Mouse (Mus musculus) embryonic facial prominence, embryonic 12.5 days (tissue): ENCODE measurements around the gene Ogg1. TPM values are rescaled to one million over a fixed set of nuclear protein-coding genes. Genes with fewer than 3 reads are reported as not detected.

ENCODE experiments used
- ATAC-seq: fragments of 200-750 bp; cut with Nextera tagmentation; 2 replicates; pipeline ENCODE4 v1.8.0; 2017; ENCODE audit not compliant: insufficient number of reproducible peaks, insufficient read depth, low FRiP score, low TSS enrichment
- H3K27ac ChIP-seq: fragments of 300-500 bp; sonication (generic); 2 replicates; pipeline ENCODE4 v1.5.1; 2016; ENCODE audit warnings: mild to moderate bottlenecking
- H3K27me3 ChIP-seq: fragments of 300-500 bp; sonication (generic); 2 replicates; pipeline ENCODE4 v1.6.1; 2016; ENCODE audit warnings: mild to moderate bottlenecking, moderate library complexity
- H3K36me3 ChIP-seq: fragments of 300-500 bp; sonication (generic); 2 replicates; pipeline ENCODE4 v1.6.1; 2016; ENCODE audit warnings: mild to moderate bottlenecking
- H3K4me1 ChIP-seq: fragments of 300-500 bp; sonication (generic); 2 replicates; pipeline ENCODE4 v1.6.1; 2016
- H3K4me2 ChIP-seq: fragments of 300-500 bp; sonication (generic); replicated peaks from 2 replicates; pipeline ENCODE4 v1.6.1; 2016; ENCODE audit warnings: mild to moderate bottlenecking, moderate library complexity
- H3K4me3 ChIP-seq: fragments of 300-500 bp; sonication (generic); 2 replicates; pipeline ENCODE4 v1.5.1; 2016; ENCODE audit warnings: mild to moderate bottlenecking
- H3K9ac ChIP-seq: fragments of 300-500 bp; sonication (generic); 2 replicates; pipeline ENCODE4 v1.6.1; 2016; ENCODE audit warnings: mild to moderate bottlenecking, moderate library complexity
- H3K9me3 ChIP-seq: fragments of 300-500 bp; sonication (generic); 2 replicates; pipeline ENCODE4 v1.6.1; 2016; ENCODE audit warnings: mild to moderate bottlenecking, moderate library complexity
- WGBS: fragments of 180-500 bp; shearing (Covaris S2); methylation state at CpG from one replicate; pipeline ENCODE4 v1.1.7; 2016; 5-methylcytosine and 5-hydroxymethylcytosine counted together
- polyA plus RNA-seq: library from polyadenylated mRNA; unstranded; fragments of >200 nt; fragmentation: Nextera tagmentation; extraction: Ambion mirVana; gene quantifications from 2 replicates; pipeline ENCODE4 v1.2.1, GENCODE M21; 2016

Ogg1 gene
- polyA plus RNA-seq, 1 experiment from 2014 or later, result 14.7 TPM

GRCm38 (mm10) chr6:113351653-113352052 lies 24.9 kb downstream of the Ogg1 start:
- 61% methylated on average over 10 of the region's 10 CpGs for WGBS
- Histone ChIP-seq H3K9ac (no peak overlapping the region), H3K27ac (no peak overlapping the region), H3K9me3 (no peaks in the 10 kb centered on the region), H3K4me3 (no peak overlapping the region), H3K4me1 (no peaks in the 10 kb centered on the region), H3K4me2 (no peak overlapping the region), H3K36me3 (no peaks in the 10 kb centered on the region), H3K27me3 (no peaks in the 10 kb centered on the region)
- ATAC-seq, result no peak

- Histone ChIP-seq H3K9ac (no peak overlapping the region), H3K4me1 (no peaks in the 10 kb centered on the region), H3K4me2 (no peak overlapping the region), H3K27ac (no peak overlapping the region), H3K27me3 (0 out of 2 replicates have a peak, but pooled peaks cover 3% of the 10 kb centered on the region), H3K4me3 (no peak overlapping the region), H3K36me3 (no peaks in the 10 kb centered on the region), H3K9me3 (no peaks in the 10 kb centered on the region)
- ATAC-seq, result no peak
- WGBS, result 68% methylated on average over 3 of the region's 3 CpGs
Observed at GRCm38 (mm10) chr6:113352820-113353219, 26.0 kb downstream of the Ogg1 start.

GRCm38 (mm10) chr6:113353696-113354095 lies 26.9 kb downstream of the Ogg1 start:
- WGBS, result 69% methylated on average over 3 of the region's 3 CpGs
- 0 out of 2 replicates have a peak, but pooled peaks cover 3% of the 10 kb centered on the region for H3K27me3 ChIP-seq
- no peaks in the 10 kb centered on the region for H3K36me3 ChIP-seq
- H3K4me1 ChIP-seq, result no peaks in the 10 kb centered on the region
- no peak for ATAC-seq
- no peak overlapping the region for H3K4me2 ChIP-seq
- no peak overlapping the region for H3K27ac ChIP-seq
- no peaks in the 10 kb centered on the region for H3K9me3 ChIP-seq
- H3K9ac ChIP-seq, result no peak overlapping the region
- no peak overlapping the region for H3K4me3 ChIP-seq

GRCm38 (mm10) chr6:113361476-113361875 lies 34.7 kb downstream of the Ogg1 start:
- Histone ChIP-seq H3K27me3 (0 out of 2 replicates have a peak, but pooled peaks cover 3% of the 10 kb centered on the region), H3K4me3 (no peak overlapping the region), H3K27ac (no peak overlapping the region), H3K36me3 (no peaks in the 10 kb centered on the region), H3K9ac (no peak overlapping the region), H3K9me3 (no peaks in the 10 kb centered on the region), H3K4me2 (no peak overlapping the region), H3K4me1 (no peaks in the 10 kb centered on the region)
- ATAC-seq, result no peak
- 67% methylated on average over 4 of the region's 4 CpGs for WGBS

- H3K36me3 ChIP-seq, result peaks cover 6% of the 10 kb centered on the region
- no peak for ATAC-seq
- WGBS, result 96% methylated on average over 1 of the region's 1 CpGs
- no peak overlapping the region for H3K4me2 ChIP-seq
- H3K4me3 ChIP-seq, result no peak overlapping the region
- no peaks in the 10 kb centered on the region for H3K4me1 ChIP-seq
- H3K27ac ChIP-seq, result no peak overlapping the region
- no peak overlapping the region for H3K9ac ChIP-seq
- H3K9me3 ChIP-seq, result no peaks in the 10 kb centered on the region
- 0 out of 2 replicates have a peak, but pooled peaks cover 2% of the 10 kb centered on the region for H3K27me3 ChIP-seq
Observed at GRCm38 (mm10) chr6:113362241-113362640, 35.5 kb downstream of the Ogg1 start.

- Histone ChIP-seq H3K36me3 (peaks cover 25% of the 10 kb centered on the region), H3K4me1 (no peaks in the 10 kb centered on the region), H3K27ac (no peak overlapping the region), H3K4me2 (no peak overlapping the region), H3K9me3 (no peaks in the 10 kb centered on the region), H3K9ac (no peak overlapping the region), H3K27me3 (no peaks in the 10 kb centered on the region), H3K4me3 (no peak overlapping the region)
- no peak for ATAC-seq
- 75% methylated on average over 8 of the region's 8 CpGs for WGBS
Observed at GRCm38 (mm10) chr6:113364518-113365135, 37.9 kb downstream of the Ogg1 start.

GRCm38 (mm10) chr6:113366639-113367038 lies 39.9 kb downstream of the Ogg1 start:
- Histone ChIP-seq H3K36me3 (peaks cover 45% of the 10 kb centered on the region), H3K27me3 (no peaks in the 10 kb centered on the region), H3K4me1 (no peaks in the 10 kb centered on the region), H3K9ac (no peak overlapping the region), H3K27ac (no peak overlapping the region), H3K9me3 (no peaks in the 10 kb centered on the region), H3K4me2 (no peak overlapping the region), H3K4me3 (no peak overlapping the region)
- WGBS, result 87% methylated on average over 6 of the region's 6 CpGs
- no peak for ATAC-seq

GRCm38 (mm10) chr6:113367574-113367973 lies 40.8 kb downstream of the Ogg1 start:
- no peak overlapping the region for H3K4me3 ChIP-seq
- H3K4me2 ChIP-seq, result no peak overlapping the region
- no peaks in the 10 kb centered on the region for H3K9me3 ChIP-seq
- no peaks in the 10 kb centered on the region for H3K4me1 ChIP-seq
- no peak overlapping the region for H3K9ac ChIP-seq
- H3K36me3 ChIP-seq, result peaks cover 53% of the 10 kb centered on the region
- no peak overlapping the region for H3K27ac ChIP-seq
- ATAC-seq, result no peak
- H3K27me3 ChIP-seq, result no peaks in the 10 kb centered on the region
- WGBS, result 93% methylated on average over 1 of the region's 1 CpGs

- no peaks in the 10 kb centered on the region for H3K9me3 ChIP-seq
- no peak overlapping the region for H3K9ac ChIP-seq
- no peak for ATAC-seq
- peaks cover 55% of the 10 kb centered on the region for H3K36me3 ChIP-seq
- H3K4me2 ChIP-seq, result no peak overlapping the region
- H3K27ac ChIP-seq, result no peak overlapping the region
- no peak overlapping the region for H3K4me3 ChIP-seq
- 74% methylated on average over 7 of the region's 7 CpGs for WGBS
- H3K4me1 ChIP-seq, result no peaks in the 10 kb centered on the region
- no peaks in the 10 kb centered on the region for H3K27me3 ChIP-seq
Observed at GRCm38 (mm10) chr6:113368124-113368523, 41.4 kb downstream of the Ogg1 start.

- no peak for ATAC-seq
- WGBS, result 81% methylated on average over 5 of the region's 5 CpGs
Observed at GRCm38 (mm10) chr6:113368577-113368976, 41.8 kb downstream of the Ogg1 start.

GRCm38 (mm10) chr6:113370194-113370929 lies 43.6 kb downstream of the Ogg1 start:
- ATAC-seq, result no peak
- Histone ChIP-seq H3K9ac (no peak overlapping the region), H3K4me1 (no peaks in the 10 kb centered on the region), H3K9me3 (no peaks in the 10 kb centered on the region), H3K27me3 (no peaks in the 10 kb centered on the region), H3K36me3 (peaks cover 74% of the 10 kb centered on the region), H3K27ac (no peak overlapping the region), H3K4me3 (no peak overlapping the region), H3K4me2 (no peak overlapping the region)
- WGBS, result 93% methylated on average over 20 of the region's 20 CpGs

More at GRCm38 (mm10) chr6:113368577-113368976, 41.8 kb downstream of the Ogg1 start:
- Histone ChIP-seq H3K4me2 (no peak overlapping the region), H3K4me3 (no peak overlapping the region), H3K9me3 (no peaks in the 10 kb centered on the region), H3K27ac (no peak overlapping the region), H3K27me3 (no peaks in the 10 kb centered on the region), H3K4me1 (no peaks in the 10 kb centered on the region), H3K9ac (no peak overlapping the region), H3K36me3 (peaks cover 58% of the 10 kb centered on the region)

GRCm38 (mm10) chr6:113373491-113373890 lies 46.7 kb downstream of the Ogg1 start:
- WGBS, result 92% methylated on average over 4 of the region's 4 CpGs
- Histone ChIP-seq H3K9me3 (no peaks in the 10 kb centered on the region), H3K9ac (no peak overlapping the region), H3K36me3 (peaks cover 67% of the 10 kb centered on the region), H3K4me1 (peaks cover 4% of the 10 kb centered on the region; the same call in 1 of the 2 replicates), H3K27ac (no peak overlapping the region), H3K27me3 (no peaks in the 10 kb centered on the region), H3K4me3 (no peak overlapping the region), H3K4me2 (no peak overlapping the region)
- no peak for ATAC-seq
